Mouse (Mus musculus) naive thymus-derived CD4-positive, alpha-beta T cell, adult 2 months (primary cell): ENCODE results near the gene Lhx4.

ENCODE experiments used
- DNase-seq: peaks from one replicate; pipeline ENCODE4 v3.0.0-alpha.2; 2011; ENCODE audit warnings: low read depth

Gene Lhx4

DNA sequence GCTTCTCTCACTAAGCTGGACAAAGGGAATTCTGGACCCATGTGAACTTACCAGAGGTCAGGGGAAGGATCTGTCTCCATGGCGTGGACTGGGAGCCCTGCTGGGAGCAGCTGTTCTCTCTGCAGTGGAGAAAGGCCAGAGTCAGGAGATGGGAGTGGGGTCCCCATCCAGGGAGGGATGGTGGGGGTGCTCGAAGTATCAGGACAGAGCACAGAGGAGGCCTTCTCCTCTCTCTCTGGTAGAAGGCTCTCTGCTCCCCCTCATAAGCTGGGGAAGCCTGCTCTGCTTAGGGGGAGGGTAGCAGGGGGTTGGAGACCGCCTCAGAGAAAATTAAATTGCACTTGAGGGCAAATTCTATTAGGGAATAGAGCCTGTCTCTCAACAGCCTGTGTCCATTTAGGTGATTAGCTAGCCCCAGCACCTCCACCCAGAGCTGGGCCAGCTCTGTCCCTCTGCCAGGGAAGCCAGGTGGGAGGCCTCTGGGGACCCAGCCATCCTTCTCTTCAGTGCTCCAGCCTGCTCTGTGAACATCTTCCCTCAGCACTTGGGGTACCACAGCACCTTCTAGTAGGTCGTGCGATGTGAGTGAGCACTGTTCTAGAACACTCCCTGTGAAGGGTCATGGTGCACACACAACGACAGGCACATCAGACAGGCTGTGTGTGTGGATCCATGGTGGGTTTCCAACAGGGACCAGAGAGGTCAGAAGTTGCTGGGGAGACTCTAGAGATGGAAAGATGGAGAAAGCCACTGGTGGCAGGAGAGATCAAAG is at the start of gene Lhx4:
Gene Lhx4, minus strand, starts transcription at position 201 of the 772 bp plus-strand sequence.
- DNase-seq = no peak

DNA sequence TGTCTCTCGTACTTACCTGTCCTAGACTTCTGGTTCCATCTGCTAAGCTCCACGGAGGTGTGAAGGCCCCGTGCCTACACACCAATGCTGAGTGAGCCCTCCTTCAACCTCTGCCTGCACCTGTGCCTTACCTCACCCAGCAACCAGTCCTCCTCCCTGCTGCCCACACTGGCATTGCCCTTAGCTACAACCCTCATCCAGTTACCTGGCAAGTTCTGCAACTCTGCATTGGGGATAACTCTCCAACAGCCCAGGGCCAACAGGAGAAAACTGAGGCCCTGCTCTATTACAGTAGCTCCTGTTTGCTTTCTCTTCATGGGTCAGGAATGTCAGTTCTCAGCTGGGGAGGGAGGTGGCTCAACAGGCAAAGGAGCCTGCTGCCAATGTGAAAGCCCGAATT is 46.5 kb upstream of the Lhx4 start:
- no peak for DNase-seq

DNA sequence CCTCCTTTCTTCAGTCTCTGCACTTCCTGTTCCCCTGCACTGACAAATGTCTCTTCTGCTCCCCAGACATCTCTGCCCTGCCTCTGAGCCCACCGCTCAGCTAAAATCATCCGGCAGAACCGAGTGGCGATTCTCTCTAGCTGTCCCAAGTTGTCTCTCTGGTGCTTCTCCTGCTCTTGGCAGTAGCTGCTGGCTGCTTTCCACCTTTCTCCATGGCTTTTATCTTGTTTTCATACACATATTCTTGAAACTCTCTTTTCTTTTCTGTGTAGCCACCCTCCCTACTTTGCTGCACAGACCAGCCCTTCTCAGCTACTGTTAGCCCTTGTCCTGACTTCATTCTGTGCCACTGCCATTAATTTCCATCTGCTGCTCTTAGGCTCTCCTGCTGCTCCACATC is 45.9 kb upstream of the Lhx4 start:
- no peak for DNase-seq

DNA sequence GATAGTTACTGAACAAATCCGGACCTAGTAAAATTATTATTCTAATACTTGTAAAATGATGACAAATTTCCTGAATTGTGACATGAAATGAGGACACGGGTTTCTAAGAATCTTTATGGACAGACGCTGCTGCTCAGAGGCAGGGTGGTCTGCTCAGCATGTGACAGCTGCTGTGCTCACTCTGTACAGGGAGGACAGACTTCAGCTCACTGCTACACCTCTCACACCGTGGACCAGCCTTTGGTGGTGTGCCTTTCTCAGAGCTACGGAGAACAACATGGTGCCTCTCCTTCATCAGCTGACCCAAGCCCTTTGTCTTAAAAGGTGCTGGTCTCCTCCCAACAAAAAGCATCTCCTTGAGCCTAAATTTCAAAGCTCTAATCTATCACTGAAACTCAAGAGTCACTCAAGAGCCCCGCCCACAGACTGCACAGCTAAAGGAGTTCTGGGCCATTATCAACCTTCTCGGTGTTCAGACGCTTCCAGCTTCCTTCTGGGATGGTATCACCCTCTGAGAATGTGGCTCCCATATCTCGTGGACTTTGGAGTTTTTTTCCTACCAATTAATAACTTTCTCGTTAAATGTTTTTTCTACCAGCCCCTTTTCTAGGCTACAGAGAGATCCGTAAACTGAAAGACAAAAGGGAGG is 45.4 kb upstream of the Lhx4 start:
- DNase-seq = no peak

DNA sequence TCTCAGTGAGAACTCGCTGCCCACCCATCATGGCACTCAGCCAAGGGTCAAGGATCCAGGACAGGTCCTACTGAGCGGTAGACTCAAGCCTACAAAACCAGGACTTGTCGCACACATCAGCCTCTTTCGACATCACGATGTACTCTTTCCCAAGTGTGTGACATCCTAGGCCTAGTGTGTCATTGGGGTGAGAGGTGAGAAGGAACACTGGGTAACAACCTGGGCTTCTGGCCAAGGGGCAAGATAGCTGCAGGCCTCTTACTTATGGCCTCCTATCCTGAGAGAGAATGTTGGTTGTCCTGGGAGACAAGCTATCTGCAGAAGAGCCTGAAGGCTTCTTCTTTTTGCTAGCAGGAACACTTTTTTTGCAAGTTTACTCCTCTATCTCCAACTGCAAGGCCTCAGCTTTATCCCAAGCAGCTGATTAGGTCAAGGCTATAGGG is 44.3 kb upstream of the Lhx4 start:
- DNase-seq = no peak

DNA sequence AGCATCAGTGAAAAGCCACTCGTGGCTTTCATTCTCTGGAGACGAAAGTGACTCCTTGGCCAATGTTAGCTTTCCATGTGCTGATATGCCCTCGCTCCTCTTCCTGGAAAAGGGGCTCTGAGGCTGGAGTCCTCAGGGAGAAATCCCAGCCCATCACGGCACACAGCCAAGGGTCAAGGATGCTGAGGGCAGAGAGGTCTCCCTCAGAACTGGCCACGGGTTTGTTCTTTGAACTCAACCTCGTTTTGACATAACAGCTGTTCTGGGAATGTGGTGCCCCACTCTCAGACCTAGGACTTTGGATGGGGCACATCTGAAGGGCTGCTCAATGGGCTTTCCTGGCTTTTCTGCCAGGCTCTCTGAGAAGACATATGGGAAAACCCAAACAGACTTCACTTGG is 43.4 kb upstream of the Lhx4 start:
- DNase-seq = no peak

DNA sequence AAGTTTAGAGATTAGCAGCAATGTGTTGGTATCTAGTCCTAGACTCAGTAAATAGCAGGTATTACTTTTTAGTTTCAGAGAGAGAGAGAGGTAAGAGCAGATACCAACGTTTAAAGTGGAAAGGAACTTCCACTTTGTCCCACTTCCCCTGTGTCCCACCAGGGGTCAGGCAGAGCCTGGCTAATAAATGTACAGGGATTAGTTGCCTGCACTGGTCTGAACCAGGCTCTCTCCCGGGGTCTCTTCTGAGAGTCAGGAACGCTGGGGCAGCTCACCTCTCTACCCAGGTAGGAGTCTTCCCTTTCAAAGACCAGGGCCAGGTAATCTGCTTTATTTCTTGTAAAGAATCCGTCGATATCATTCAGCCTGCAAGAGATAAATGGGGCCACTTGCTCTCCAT is 40.4 kb upstream of the Lhx4 start:
- no peak for DNase-seq

DNA sequence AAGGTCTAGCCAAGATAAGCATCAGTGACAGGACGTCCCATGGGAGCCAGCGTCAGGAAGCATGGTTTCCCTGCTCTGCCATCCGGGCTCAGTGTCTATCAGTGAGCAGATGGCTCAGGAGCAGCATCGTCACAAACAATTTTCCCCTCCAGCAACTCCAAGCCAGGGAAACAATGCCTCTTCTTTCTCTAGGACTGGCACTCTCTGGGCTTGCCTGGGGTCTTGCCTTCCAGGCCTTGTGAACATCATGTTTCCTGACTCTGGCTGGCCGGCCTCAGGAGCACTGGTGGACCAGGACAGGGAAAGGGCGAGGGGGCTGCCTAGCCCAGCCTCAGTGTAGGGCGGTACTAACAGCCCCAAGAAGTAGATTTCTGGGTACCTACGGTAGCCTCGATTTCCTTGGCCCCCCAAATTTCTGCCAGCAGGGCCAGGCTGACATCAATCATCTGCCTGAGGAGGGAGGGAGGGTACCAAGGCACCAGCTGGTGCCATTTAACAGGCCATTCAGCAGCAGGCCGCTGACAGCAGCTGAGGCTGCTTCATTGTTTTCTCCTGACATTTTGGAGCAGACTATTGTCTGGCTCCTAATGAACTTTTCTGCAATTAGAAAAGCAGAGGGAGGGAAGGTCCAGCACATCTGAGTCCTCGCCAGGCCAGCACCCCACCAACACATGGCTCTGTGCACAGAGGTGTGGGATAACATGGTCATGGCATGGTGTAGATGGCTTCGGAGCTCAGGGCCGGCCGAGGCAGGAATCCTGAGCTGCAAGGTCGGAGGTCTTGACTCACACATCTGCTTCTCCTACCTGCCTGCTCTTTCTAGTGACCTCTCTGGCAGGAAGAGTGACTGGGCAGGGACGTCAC is 38.9 kb upstream of the Lhx4 start:
- DNase-seq = no peak

DNA sequence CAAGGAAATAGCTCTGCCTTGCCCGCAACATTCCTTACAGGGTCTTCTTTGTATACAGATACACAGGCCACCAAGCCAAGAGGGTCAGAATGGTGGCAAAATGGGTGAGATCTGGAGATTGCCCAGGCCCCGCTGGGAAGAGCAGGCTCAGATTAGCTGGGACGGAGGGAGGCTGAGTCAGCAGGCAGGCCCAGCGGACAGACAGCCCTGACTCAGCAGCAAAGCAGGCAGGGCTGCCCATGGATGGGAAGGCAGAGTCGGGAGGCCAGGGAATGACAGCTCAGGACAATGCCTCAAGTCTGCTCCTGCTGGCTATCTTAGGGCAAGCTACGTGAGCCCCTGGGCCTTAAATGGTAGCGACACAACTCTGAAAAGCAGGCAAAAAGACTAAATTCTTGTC is 34.4 kb upstream of the Lhx4 start:
- no peak for DNase-seq

DNA sequence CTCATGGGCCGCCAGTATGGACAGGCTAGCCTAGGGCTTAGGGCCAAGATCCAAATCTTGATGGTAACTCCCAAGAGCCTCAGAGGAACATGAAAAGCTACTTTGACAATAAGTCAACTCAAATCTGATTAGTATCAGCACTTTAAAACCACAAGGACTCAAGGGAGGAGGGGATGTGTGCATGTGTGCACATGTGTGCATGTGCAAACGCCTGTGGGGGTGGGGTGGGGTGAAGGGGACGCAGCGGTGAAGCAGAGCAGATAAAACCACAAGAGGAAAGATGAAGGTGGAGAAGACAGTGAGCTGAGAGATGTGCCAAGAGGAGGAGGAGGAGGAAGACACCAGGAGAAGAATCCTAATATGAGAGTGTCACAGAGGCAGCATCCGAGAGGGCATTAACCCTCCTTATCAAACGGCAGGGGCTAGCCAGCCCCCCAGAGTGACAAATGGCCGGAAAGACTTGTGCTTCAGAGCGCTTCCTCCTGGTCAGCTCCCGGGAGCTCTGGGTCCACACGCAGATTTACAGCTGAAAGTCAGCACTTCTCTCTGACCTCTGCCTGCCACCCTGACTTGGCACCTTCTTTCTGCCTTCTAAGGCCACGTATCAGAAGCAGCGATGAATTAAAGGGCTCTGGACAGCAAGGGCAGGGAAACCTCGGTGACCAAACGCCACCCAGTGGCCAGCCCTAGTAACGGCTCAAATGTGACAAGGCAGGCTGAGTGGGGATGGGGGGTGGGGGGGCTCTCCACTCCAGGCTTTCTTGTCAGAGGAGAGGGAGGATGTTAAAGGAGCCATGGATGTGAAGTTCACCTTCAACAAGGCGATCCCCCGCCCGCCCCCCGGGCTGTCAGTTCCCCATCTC is 33.1 kb upstream of the Lhx4 start:
- peak; percentile 75 for DNase-seq

DNA sequence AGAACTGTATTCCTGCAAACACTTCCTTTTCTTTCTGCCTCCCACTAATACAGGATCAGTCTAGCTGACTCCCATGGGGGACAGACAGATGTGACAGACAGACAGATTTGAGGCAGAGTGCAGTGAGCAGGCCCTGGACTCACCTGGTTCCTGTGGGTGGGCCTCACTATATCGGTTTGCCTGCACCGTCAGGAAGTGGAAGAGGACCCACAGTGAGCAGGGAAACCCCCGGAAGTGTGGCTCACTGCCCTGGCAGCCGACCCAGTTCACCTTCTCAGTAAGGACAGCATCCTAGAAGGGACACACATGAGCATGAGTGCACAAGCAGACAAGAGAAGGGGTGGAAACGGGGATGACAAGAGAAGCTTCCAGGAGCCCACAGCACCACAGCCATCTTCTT is 30.9 kb upstream of the Lhx4 start:
- peak; percentile 51 for DNase-seq

DNA sequence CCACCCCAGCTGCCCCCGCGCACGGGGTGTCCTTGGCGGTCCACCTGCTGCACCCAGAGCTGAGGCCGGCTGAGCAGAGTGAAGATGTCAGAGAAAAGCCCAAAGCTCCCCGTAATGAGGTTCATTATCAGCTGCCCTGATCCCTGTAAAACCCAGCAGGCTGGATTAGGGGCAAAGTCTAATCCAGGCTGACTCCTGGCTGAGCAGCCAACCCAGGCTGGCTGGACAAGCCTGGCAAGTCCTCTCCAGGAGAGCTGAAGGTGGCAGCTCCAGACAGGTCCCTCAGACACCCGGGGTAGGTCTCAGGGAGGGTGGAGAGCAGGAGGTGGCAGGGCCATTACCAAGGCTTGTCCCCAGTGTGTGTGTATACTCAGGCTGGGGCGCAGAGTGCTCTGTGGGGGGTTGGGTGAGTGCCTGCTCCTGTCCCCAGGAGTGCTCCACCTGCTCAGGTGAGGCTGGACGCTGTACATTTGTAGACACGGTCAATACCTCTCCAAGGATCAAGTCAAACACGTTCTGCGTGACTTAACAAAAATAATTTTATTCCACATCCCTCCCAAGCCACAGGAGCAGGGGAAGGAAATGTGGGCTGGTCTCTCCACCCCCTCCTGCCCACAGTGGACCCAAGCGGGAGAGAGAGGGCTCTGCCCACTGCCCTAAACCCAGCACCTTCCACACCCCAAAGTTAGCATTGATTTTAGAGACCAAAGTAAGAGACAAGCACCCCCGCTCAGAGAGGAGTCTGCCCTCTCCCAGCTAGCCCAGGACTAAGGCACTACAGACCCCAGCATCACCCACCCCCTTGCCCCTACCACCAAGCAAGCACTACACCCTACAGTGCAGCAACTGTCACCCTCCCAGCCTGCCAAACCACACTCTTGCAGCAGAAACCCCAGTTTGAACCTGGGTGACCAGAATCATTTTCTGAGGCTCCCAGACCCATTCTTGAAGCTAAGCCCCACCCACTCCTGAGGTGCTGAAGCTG is 26.4 kb upstream of the Lhx4 start:
- DNase-seq = no peak

DNA sequence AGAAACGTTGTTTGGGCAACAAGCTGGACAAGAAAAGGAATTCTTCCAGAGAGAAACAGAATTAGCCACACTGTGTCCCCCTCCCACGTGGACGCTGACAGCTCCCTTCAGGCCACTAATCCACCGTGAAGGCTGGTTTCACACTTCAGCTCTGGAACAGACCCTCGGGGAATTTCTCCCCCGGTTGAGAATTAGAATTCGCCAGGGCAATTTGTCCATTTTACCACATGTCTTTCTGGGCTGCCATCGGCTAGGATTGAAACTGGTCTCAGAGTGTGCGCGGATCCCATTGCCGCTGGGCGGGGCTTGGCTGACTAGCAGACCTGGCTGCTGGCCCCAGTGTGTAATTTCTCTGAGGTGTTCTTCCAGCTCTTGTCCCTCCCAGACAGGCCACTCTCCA is 7.7 kb upstream of the Lhx4 start:
- no peak for DNase-seq

DNA sequence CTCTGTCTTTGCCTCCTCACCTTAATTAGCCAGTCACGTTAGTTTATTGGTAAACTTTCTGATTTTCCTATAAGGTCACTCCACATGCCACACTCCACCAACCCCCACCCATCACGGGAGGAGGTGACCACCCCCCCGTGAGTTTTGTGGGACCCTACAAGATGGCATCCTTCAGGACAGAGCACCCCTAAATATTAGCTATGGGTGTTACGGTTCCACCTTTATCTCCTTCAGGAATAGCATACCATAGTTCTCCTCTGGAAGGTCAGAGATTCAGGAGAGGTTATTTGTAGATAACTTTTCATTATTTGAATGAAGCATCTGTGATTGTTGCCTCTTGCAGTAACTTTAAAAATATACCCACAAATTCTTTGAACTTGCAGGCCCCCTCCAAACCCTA is 7.2 kb upstream of the Lhx4 start:
- no peak for DNase-seq

DNA sequence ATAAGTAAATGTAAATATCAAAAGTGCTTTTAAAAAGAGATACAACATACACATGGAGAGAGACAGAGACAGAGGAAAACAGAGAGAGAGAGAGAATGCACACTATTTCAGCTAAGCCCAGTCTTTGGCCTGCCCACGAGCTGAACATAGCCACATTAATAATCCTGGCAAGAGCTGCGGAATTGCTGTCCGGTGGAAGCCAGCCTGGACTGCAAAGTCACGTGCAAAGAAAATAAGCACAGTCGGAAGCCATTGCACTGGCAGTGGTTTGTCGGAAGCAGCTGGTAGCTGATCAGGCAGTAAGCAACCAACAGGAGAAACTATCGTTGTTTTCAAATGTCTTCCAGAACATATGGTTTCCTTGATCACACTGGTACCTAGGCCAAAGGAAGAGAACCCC is 6.1 kb upstream of the Lhx4 start:
- DNase-seq = no peak

DNA sequence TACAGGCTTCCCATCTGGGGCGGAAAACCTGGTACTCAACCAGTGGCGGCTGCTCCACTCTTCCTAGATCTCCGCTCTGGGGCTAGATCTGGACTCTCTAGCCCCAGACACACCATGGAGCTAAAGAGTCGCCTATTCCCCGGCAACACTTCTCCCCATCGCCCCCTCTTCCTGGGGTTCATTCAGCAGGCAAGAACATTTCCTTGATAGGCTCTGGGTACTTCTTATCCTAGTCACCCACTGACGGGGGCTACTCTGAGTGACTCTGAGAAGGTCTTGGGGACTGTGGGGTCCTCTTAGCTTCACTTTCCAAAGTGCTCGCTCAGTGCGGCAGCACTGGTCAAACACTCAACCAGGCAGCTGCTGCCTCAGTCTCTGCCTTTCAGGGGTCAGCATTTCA is 1.9 kb upstream of the Lhx4 start:
- no peak for DNase-seq

DNA sequence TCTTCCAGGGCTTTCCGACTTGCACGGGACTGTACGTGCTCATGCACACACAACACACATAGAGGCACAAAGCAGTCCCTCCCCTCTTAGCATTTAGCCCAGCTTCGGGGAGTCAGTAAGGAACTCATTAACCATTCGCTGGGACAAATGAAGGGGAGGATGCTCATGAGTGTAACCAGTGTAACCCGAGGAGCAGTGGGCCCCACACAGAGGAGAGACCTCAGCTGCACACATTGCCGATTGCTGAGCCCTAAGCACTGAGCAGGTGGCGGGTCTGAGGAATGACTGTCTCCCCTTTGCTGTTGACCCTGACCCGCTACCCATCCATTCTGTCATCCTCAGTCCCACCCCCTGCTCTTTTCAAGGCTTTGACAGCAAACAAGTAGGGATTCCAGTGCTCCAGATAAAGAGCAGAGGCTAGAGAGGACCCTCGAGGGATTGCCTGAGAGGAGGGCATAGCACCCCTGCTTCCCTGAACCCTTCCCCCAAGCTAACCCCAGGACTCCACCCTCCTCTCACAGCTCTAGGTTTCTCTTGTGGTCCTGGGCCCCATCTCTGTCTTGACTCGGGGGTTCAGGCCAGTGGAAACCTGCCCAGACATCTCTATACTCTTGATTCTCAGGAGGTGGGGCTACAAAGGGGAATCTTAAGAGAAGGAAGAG is 836 bp downstream of the Lhx4 start:
- DNase-seq = no peak

DNA sequence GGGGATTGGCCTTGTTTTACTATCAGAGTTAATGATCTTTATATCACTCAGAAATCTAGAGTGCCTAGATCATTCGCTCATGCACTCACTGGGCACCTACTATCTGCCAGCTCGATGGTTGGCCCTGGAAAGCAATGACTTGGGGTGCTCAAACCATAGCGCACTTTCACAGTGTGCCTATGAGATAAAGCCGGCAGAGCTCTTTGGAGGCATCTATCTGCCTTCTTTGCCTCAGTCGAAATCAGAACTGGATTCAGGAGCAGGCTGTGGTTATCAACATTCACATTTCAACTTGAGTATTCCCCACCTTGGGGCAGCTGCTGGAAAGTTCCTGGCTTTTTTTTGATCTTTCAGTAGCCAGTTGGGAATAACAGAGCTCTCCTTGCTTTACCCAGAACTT is 3.6 kb downstream of the Lhx4 start:
- no peak for DNase-seq

DNA sequence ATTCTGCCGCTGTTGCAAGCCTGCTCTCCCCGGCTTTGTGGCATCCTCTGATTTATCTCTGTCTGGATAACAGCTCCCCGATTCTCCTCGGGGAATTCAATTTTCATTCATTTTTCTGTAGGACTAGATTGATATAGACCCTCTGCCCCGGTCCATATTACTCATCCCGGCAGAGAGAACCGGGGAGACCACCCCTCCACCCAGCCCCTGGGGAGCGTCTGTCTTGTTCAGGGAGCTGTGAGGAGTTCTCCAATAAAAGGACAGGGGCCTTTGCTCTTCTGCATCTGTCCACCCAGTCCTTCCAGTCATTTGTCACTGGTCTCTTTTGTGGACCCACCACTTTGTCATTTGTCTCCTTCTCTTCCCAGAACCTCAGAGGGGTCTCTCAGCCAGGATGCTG is 4.5 kb downstream of the Lhx4 start:
- DNase-seq = no peak
